Mouse (Mus musculus) heart, postnatal 0 days (tissue): ENCODE measurements around the gene Treml2.

Source experiments
- CTCF ChIP-seq: IDR thresholded peaks from 2 replicates; pipeline ENCODE4 v1.5.1; 2016; ENCODE audit warnings: antibody characterized with exemption, control low read depth, low read depth
- EP300 ChIP-seq: IDR thresholded peaks from 2 replicates; pipeline ENCODE4 v1.6.1; 2016; ENCODE audit warnings: antibody characterized with exemption, low read depth

GRCm38 (mm10) chr17:48293500-48294194 lies 5.7 kb upstream of the Treml2 start:
- TF ChIP-seq CTCF (no peak), EP300 (no peak)
